Mouse (Mus musculus): ENCODE results near the gene Car2. TPM values are rescaled to one million over a fixed set of nuclear protein-coding genes. Genes with fewer than 3 reads are reported as not detected.

Car2 gene
- total RNA-seq, 2 experiments from 2014 or later: 12.1 to 15.4 TPM

GRCm38 (mm10) chr3:14876325-14876918, 9.7 kb upstream of the Car2 start:
- DNase-seq: no peak
- intact Hi-C loops (cut with DNase I): no loop called here

GRCm38 (mm10) chr3:14877251-14877909, 8.7 kb upstream of the Car2 start:
- intact Hi-C loops (cut with DNase I): no loop called here
- DNase-seq: no peak

GRCm38 (mm10) chr3:14878749-14879223, 7.3 kb upstream of the Car2 start:
- intact Hi-C loops (cut with DNase I): no loop called here
- DNase-seq: no peak

- intact Hi-C loops (cut with DNase I): no loop called here
- no peak for DNase-seq
Measured at GRCm38 (mm10) chr3:14879293-14879692, 6.8 kb upstream of the Car2 start.

- no peak for DNase-seq
- intact Hi-C loops (cut with DNase I): no loop called here
Measured at GRCm38 (mm10) chr3:14880277-14880676, 5.8 kb upstream of the Car2 start.

- intact Hi-C loops (cut with DNase I): no loop called here
- DNase-seq: no peak
Measured at GRCm38 (mm10) chr3:14882005-14882404, 4.1 kb upstream of the Car2 start.

GRCm38 (mm10) chr3:14882756-14883155, 3.3 kb upstream of the Car2 start:
- no peak for DNase-seq
- intact Hi-C loops (cut with DNase I): no loop called here

- intact Hi-C loops (cut with DNase I): loop anchor here (5.0 kb wide), 2 partner anchors 167 to 312 kb away; no protein-coding TSS in a partner anchor
- DNase-seq: no peak
Measured at GRCm38 (mm10) chr3:14884826-14885225, 1.2 kb upstream of the Car2 start.

- intact Hi-C loops (cut with DNase I): loop anchor here (5.0 kb wide), 2 partner anchors 165 to 310 kb away; no protein-coding TSS in a partner anchor
Measured at GRCm38 (mm10) chr3:14887134-14887666, 1.1 kb downstream of the Car2 start.

GRCm38 (mm10) chr3:14887686-14888295, 1.7 kb downstream of the Car2 start:
- intact Hi-C loops (cut with DNase I): loop anchor here (5.0 kb wide), 2 partner anchors 165 to 310 kb away; no protein-coding TSS in a partner anchor
- DNase-seq: no peak

More at GRCm38 (mm10) chr3:14887134-14887666, 1.1 kb downstream of the Car2 start:
- no peak for DNase-seq

GRCm38 (mm10) chr3:14888549-14888948, 2.5 kb downstream of the Car2 start:
- intact Hi-C loops (cut with DNase I): loop anchor here (5.0 kb wide), 2 partner anchors 164 to 309 kb away; no protein-coding TSS in a partner anchor
- no peak for DNase-seq

GRCm38 (mm10) chr3:14889085-14889484, 3.0 kb downstream of the Car2 start:
- no peak for DNase-seq
- intact Hi-C loops (cut with DNase I): loop anchor here (5.0 kb wide), 2 partner anchors 163 to 308 kb away; no protein-coding TSS in a partner anchor

GRCm38 (mm10) chr3:14889716-14890409, 3.8 kb downstream of the Car2 start:
- DNase-seq: no peak
- intact Hi-C loops (cut with DNase I): loop anchor here (5.0 kb wide), 2 partner anchors 162 to 307 kb away; no protein-coding TSS in a partner anchor

GRCm38 (mm10) chr3:14892991-14893390, 6.9 kb downstream of the Car2 start:
- intact Hi-C loops (cut with DNase I): no loop called here
- no peak for DNase-seq

GRCm38 (mm10) chr3:14893700-14894099, 7.6 kb downstream of the Car2 start:
- intact Hi-C loops (cut with DNase I): no loop called here
- DNase-seq: no peak

GRCm38 (mm10) chr3:14895333-14895732, 9.3 kb downstream of the Car2 start:
- intact Hi-C loops (cut with DNase I): no loop called here
- no peak for DNase-seq

GRCm38 (mm10) chr3:14897770-14898169, 11.7 kb downstream of the Car2 start:
- intact Hi-C loops (cut with DNase I): no loop called here
- no peak for DNase-seq

GRCm38 (mm10) chr3:14903380-14903779, 17.3 kb downstream of the Car2 start:
- no peak for DNase-seq
- intact Hi-C loops (cut with DNase I): no loop called here

GRCm38 (mm10) chr3:14904165-14904564, 18.1 kb downstream of the Car2 start:
- intact Hi-C loops (cut with DNase I): no loop called here

GRCm38 (mm10) chr3:14907271-14907670, 21.2 kb downstream of the Car2 start:
- DNase-seq: no peak
- intact Hi-C loops (cut with DNase I): no loop called here

More at GRCm38 (mm10) chr3:14904165-14904564, 18.1 kb downstream of the Car2 start:
- no peak for DNase-seq

Data from gastrocnemius, postnatal 36 days (tissue).